Mouse (Mus musculus): Measurements from ENCODE around the gene Tpbg. TPM values are rescaled to one million over a fixed set of nuclear protein-coding genes. Genes with fewer than 3 reads are reported as not detected.
A peak's percentile ranks its signal among the peaks of the same experiment; 100 is the strongest.

Gene Tpbg
- total and polyA plus RNA-seq, 3 experiments = 0.11 TPM; not detected in 2

GRCm38 (mm10) chr9:85835521-85836425, 6.4 kb upstream of the Tpbg start:
- Histone ChIP-seq H3K4me1 (ENCODE audit: insufficient read depth, low read depth, low read length) (no peaks in the 10 kb centered on the region), H3K27me3 (ENCODE audit: insufficient read depth, low read length) (no peaks in the 10 kb centered on the region), H3K4me3 (ENCODE audit: low read depth, low read length) (no peak overlapping the region), H3K36me3 (replicated peaks) (no peaks in the 10 kb centered on the region), H3K9me3 (replicated peaks) (no peaks in the 10 kb centered on the region)
- ATAC-seq (ENCODE audit: extremely low read depth, insufficient number of reproducible peaks, low FRiP score, poor library complexity, severe bottlenecking) (no peak), DNase-seq (ENCODE audit: low spot score) (no peak)
- TF ChIP-seq TAL1 (conservative IDR thresholded peaks at IDR 0.05; ENCODE audit: low read depth, low read length) (no peak), CTCF (IDR thresholded peaks at IDR 0.05; ENCODE audit: low read depth, low read length) (no peak), GATA2 (IDR thresholded peaks at IDR 0.05; ENCODE audit: borderline replicate concordance, low read depth, low read length) (no peak), POLR2AphosphoS5 (IDR thresholded peaks at IDR 0.05; ENCODE audit: insufficient replicate concordance, low read depth, low read length) (no peak)

- DNase-seq (ENCODE audit: low spot score) = no peak
- ATAC-seq (ENCODE audit: extremely low read depth, insufficient number of reproducible peaks, low FRiP score, poor library complexity, severe bottlenecking) = no peak
- Histone ChIP-seq H3K4me1 (ENCODE audit: insufficient read depth, low read depth, low read length) (no peaks in the 10 kb centered on the region), H3K36me3 (replicated peaks) (no peaks in the 10 kb centered on the region), H3K9me3 (replicated peaks) (peaks cover 23% of the 10 kb centered on the region), H3K27me3 (ENCODE audit: insufficient read depth, low read length) (no peaks in the 10 kb centered on the region), H3K4me3 (ENCODE audit: low read depth, low read length) (no peak overlapping the region)
- TF ChIP-seq CTCF (IDR thresholded peaks at IDR 0.05; ENCODE audit: low read depth, low read length) (no peak), GATA2 (IDR thresholded peaks at IDR 0.05; ENCODE audit: borderline replicate concordance, low read depth, low read length) (no peak), GATA1 (IDR thresholded peaks at IDR 0.05; ENCODE audit: borderline replicate concordance, low read length) (no peak), POLR2AphosphoS5 (IDR thresholded peaks at IDR 0.05; ENCODE audit: insufficient replicate concordance, low read depth, low read length) (no peak), TAL1 (conservative IDR thresholded peaks at IDR 0.05; ENCODE audit: low read depth, low read length) (no peak)
Measured at GRCm38 (mm10) chr9:85839626-85840025, 2.6 kb upstream of the Tpbg start.

- H3K36me3 ChIP-seq (replicated peaks) = no peaks in the 10 kb centered on the region
- H3K9me3 ChIP-seq (replicated peaks) = peaks cover 26% of the 10 kb centered on the region
- H3K4me3 ChIP-seq (ENCODE audit: low read depth, low read length) = no peak overlapping the region
- no peak for ATAC-seq (ENCODE audit: extremely low read depth, insufficient number of reproducible peaks, low FRiP score, poor library complexity, severe bottlenecking)
- no peaks in the 10 kb centered on the region for H3K4me1 ChIP-seq (ENCODE audit: insufficient read depth, low read depth, low read length)
- TF ChIP-seq CTCF (IDR thresholded peaks at IDR 0.05; ENCODE audit: low read depth, low read length) (no peak), TAL1 (conservative IDR thresholded peaks at IDR 0.05; ENCODE audit: low read depth, low read length) (no peak), GATA1 (IDR thresholded peaks at IDR 0.05; ENCODE audit: borderline replicate concordance, low read length) (no peak), GATA2 (IDR thresholded peaks at IDR 0.05; ENCODE audit: borderline replicate concordance, low read depth, low read length) (no peak), POLR2AphosphoS5 (IDR thresholded peaks at IDR 0.05; ENCODE audit: insufficient replicate concordance, low read depth, low read length) (no peak)
- no peak for DNase-seq (ENCODE audit: low spot score)
- no peaks in the 10 kb centered on the region for H3K27me3 ChIP-seq (ENCODE audit: insufficient read depth, low read length)
Measured at GRCm38 (mm10) chr9:85841891-85842290, 289 bp upstream of the Tpbg start.

GRCm38 (mm10) chr9:85843031-85843890, 1.1 kb downstream of the Tpbg start:
- Histone ChIP-seq H3K4me1 (ENCODE audit: insufficient read depth, low read depth, low read length) (no peaks in the 10 kb centered on the region), H3K27me3 (ENCODE audit: insufficient read depth, low read length) (no peaks in the 10 kb centered on the region), H3K4me3 (ENCODE audit: low read depth, low read length) (no peak overlapping the region; the same call in 1 of the 2 replicates), H3K9me3 (replicated peaks) (peaks cover 26% of the 10 kb centered on the region), H3K36me3 (replicated peaks) (no peaks in the 10 kb centered on the region)
- TF ChIP-seq GATA1 (IDR thresholded peaks at IDR 0.05; ENCODE audit: borderline replicate concordance, low read length) = no peak
- TF ChIP-seq TAL1 (conservative IDR thresholded peaks at IDR 0.05; ENCODE audit: low read depth, low read length) = no peak
- ATAC-seq (ENCODE audit: extremely low read depth, insufficient number of reproducible peaks, low FRiP score, poor library complexity, severe bottlenecking) (no peak), DNase-seq (ENCODE audit: low spot score) (no peak)

- no peak for TF ChIP-seq TAL1 (conservative IDR thresholded peaks at IDR 0.05; ENCODE audit: low read depth, low read length)
- TF ChIP-seq GATA1 (IDR thresholded peaks at IDR 0.05; ENCODE audit: borderline replicate concordance, low read length) = no peak
- TF ChIP-seq CTCF (IDR thresholded peaks at IDR 0.05; ENCODE audit: low read depth, low read length) = no peak
- TF ChIP-seq POLR2AphosphoS5 (IDR thresholded peaks at IDR 0.05; ENCODE audit: insufficient replicate concordance, low read depth, low read length) = no peak
- TF ChIP-seq GATA2 (IDR thresholded peaks at IDR 0.05; ENCODE audit: borderline replicate concordance, low read depth, low read length) = no peak
- Histone ChIP-seq H3K36me3 (replicated peaks) (no peaks in the 10 kb centered on the region), H3K4me3 (ENCODE audit: low read depth, low read length) (peak overlapping the region; percentile 15; the same call in 1 of the 2 replicates), H3K27me3 (ENCODE audit: insufficient read depth, low read length) (no peaks in the 10 kb centered on the region), H3K4me1 (ENCODE audit: insufficient read depth, low read depth, low read length) (no peaks in the 10 kb centered on the region), H3K9me3 (replicated peaks) (peaks cover 26% of the 10 kb centered on the region)
- no peak for ATAC-seq (ENCODE audit: extremely low read depth, insufficient number of reproducible peaks, low FRiP score, poor library complexity, severe bottlenecking)
- no peak for DNase-seq (ENCODE audit: low spot score)
Measured at GRCm38 (mm10) chr9:85843891-85844646, 1.9 kb downstream of the Tpbg start.

All from G1E (cell line).